8 mouse cellular contexts compared by ENCODE assay signal in the genomic region with DNA sequence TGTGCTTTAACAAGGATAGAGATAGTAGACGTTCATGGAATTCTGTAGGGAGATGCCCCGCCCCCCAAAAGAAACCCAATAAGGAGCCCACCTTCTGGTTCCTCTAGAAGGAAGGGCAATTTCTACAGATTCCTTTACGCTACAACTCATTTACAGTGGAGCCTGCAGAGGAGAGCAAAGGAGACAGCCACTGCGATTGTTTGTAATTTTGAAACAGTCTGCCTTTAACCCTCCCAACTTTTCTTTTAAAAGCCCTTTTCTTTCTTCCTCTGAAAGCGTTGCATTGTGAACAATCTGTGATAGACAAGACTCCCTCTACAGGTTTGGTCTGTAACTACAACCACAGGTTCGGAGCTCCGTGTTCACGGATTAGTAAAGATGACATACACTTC. TPM values are rescaled to one million over a fixed set of nuclear protein-coding genes. Genes with fewer than 3 reads are reported as not detected.
DNase-seq lines count a peak whose midpoint lies in the region; ATAC-seq and TF ChIP-seq lines count a peak whose summit lies in the region.

No protein-coding gene starts in this region.

- H3K36me3 ChIP-seq in forebrain, embryonic 10.5 days (replicated peaks): no peaks in the 10 kb centered on the region
- no peaks in the 10 kb centered on the region for H3K36me3 ChIP-seq in hindbrain, embryonic 16.5 days (ENCODE audit: control insufficient read depth, insufficient read depth, low read length)
- H3K36me3 ChIP-seq in limb, embryonic 11.5 days (ENCODE audit: control insufficient read depth, insufficient read depth, low read length): no peaks in the 10 kb centered on the region
- no peaks in the 10 kb centered on the region for H3K36me3 ChIP-seq in midbrain, embryonic 11.5 days (ENCODE audit: control insufficient read depth, insufficient read depth, low read length)
- no peaks in the 10 kb centered on the region for H3K36me3 ChIP-seq in stomach, postnatal 0 days (ENCODE audit: control insufficient read depth, insufficient read depth, low read length)

- H3K9ac ChIP-seq in hindbrain, embryonic 16.5 days (ENCODE audit: low read depth, low read length): peak overlapping the region; percentile 94
- H3K9ac ChIP-seq in limb, embryonic 11.5 days (ENCODE audit: low read length): peak overlapping the region; percentile 79
- peak overlapping the region; percentile 73 for H3K9ac ChIP-seq in midbrain, embryonic 11.5 days (ENCODE audit: low read length)
- H3K9ac ChIP-seq in stomach, postnatal 0 days (ENCODE audit: low read length): no peak overlapping the region

- WGBS in forebrain, embryonic 10.5 days: 0% methylated on average over 8 of the region's 8 CpGs
- under 1% methylated on average over 8 of the region's 8 CpGs for WGBS in hindbrain, embryonic 16.5 days
- under 1% methylated on average over 8 of the region's 8 CpGs for WGBS in limb, embryonic 11.5 days
- WGBS in midbrain, embryonic 11.5 days: under 1% methylated on average over 8 of the region's 8 CpGs
- WGBS in stomach, postnatal 0 days: 0% methylated on average over 8 of the region's 8 CpGs

- peak; percentile 67 to 78 for DNase-seq in heart, adult 18-20 months
- DNase-seq in heart, postnatal 25 days (ENCODE audit: low spot score): no peak
- peak; percentile 61 for DNase-seq in forebrain, embryonic 10.5 days (ENCODE audit: extremely low spot score, low spot score)
- DNase-seq in limb, embryonic 11.5 days (ENCODE audit: low spot score): peak; percentile 67
- DNase-seq in midbrain, embryonic 11.5 days (ENCODE audit: low spot score, missing footprints): peak; percentile 98
- no peak for DNase-seq in stomach, postnatal 0 days (ENCODE audit: low spot score)

- no peak overlapping the region for H3K27ac ChIP-seq in bone marrow macrophage, adult 2 months (ENCODE audit: insufficient read depth, low read depth, low read length)
- H3K27ac ChIP-seq in forebrain, embryonic 10.5 days: peak overlapping the region; percentile 91
- H3K27ac ChIP-seq in hindbrain, embryonic 16.5 days (ENCODE audit: low read depth, low read length): peak overlapping the region; percentile 96
- no peak overlapping the region for H3K27ac ChIP-seq in limb, embryonic 11.5 days (replicated peaks; ENCODE audit: low read depth, low read length)
- H3K27ac ChIP-seq in midbrain, embryonic 11.5 days (ENCODE audit: low read depth, low read length): peak overlapping the region; percentile 93
- no peak overlapping the region for H3K27ac ChIP-seq in stomach, postnatal 0 days (replicated peaks)

- no peak for TF ChIP-seq EP300 in stomach, postnatal 0 days (optimal IDR thresholded peaks at IDR 0.05)

- H3K27me3 ChIP-seq in forebrain, embryonic 10.5 days (ENCODE audit: poor library complexity, severe bottlenecking): peaks cover 16% of the 10 kb centered on the region
- H3K27me3 ChIP-seq in hindbrain, embryonic 16.5 days (replicated peaks; ENCODE audit: control insufficient read depth, insufficient read depth, low read length): no peaks in the 10 kb centered on the region
- no peaks in the 10 kb centered on the region for H3K27me3 ChIP-seq in limb, embryonic 11.5 days (ENCODE audit: control insufficient read depth, insufficient read depth, low read length)
- H3K27me3 ChIP-seq in midbrain, embryonic 11.5 days (ENCODE audit: control insufficient read depth, insufficient read depth, low read length): no peaks in the 10 kb centered on the region
- no peaks in the 10 kb centered on the region for H3K27me3 ChIP-seq in stomach, postnatal 0 days (ENCODE audit: control insufficient read depth, insufficient read depth, low read length)

- peak overlapping the region; percentile 60 for H3K4me3 ChIP-seq in bone marrow macrophage, adult 2 months (ENCODE audit: insufficient read depth, low read length)
- H3K4me3 ChIP-seq in forebrain, embryonic 10.5 days: peak overlapping the region; percentile 81
- peak overlapping the region; percentile 85 for H3K4me3 ChIP-seq in hindbrain, embryonic 16.5 days (ENCODE audit: low read length)
- H3K4me3 ChIP-seq in limb, embryonic 11.5 days (ENCODE audit: low read depth, low read length): peak overlapping the region; percentile 96
- peak overlapping the region; percentile 87 for H3K4me3 ChIP-seq in midbrain, embryonic 11.5 days (ENCODE audit: low read depth, low read length)
- peak overlapping the region; percentile 87 for H3K4me3 ChIP-seq in stomach, postnatal 0 days (ENCODE audit: low read depth, low read length)

- no peaks in the 10 kb centered on the region for H3K9me3 ChIP-seq in forebrain, embryonic 10.5 days
- H3K9me3 ChIP-seq in hindbrain, embryonic 16.5 days (ENCODE audit: control insufficient read depth, low read length): no peaks in the 10 kb centered on the region
- H3K9me3 ChIP-seq in limb, embryonic 11.5 days (ENCODE audit: control insufficient read depth, low read length): no peaks in the 10 kb centered on the region
- no peaks in the 10 kb centered on the region for H3K9me3 ChIP-seq in midbrain, embryonic 11.5 days (ENCODE audit: control insufficient read depth, low read length)
- H3K9me3 ChIP-seq in stomach, postnatal 0 days (ENCODE audit: control insufficient read depth, low read length): no peaks in the 10 kb centered on the region

- 0 out of 2 replicates have a peak, but pooled peaks cover 3% of the 10 kb centered on the region for H3K4me1 ChIP-seq in bone marrow macrophage, adult 2 months (ENCODE audit: control insufficient read depth, insufficient read depth, low read length)
- peaks cover 65% of the 10 kb centered on the region for H3K4me1 ChIP-seq in forebrain, embryonic 10.5 days
- H3K4me1 ChIP-seq in hindbrain, embryonic 16.5 days (ENCODE audit: control insufficient read depth, insufficient read depth, low read depth, low read length): peaks cover 26% of the 10 kb centered on the region
- H3K4me1 ChIP-seq in limb, embryonic 11.5 days (ENCODE audit: control insufficient read depth, insufficient read depth, low read length): peaks cover 26% of the 10 kb centered on the region
- H3K4me1 ChIP-seq in midbrain, embryonic 11.5 days (ENCODE audit: control insufficient read depth, insufficient read depth, low read length): peaks cover 22% of the 10 kb centered on the region
- peaks cover 7% of the 10 kb centered on the region; the same call in 1 of the 2 replicates for H3K4me1 ChIP-seq in stomach, postnatal 0 days (replicated peaks; ENCODE audit: control insufficient read depth, insufficient read depth)

- H3K4me2 ChIP-seq in hindbrain, embryonic 16.5 days (ENCODE audit: low read length): peak overlapping the region; percentile 96
- H3K4me2 ChIP-seq in limb, embryonic 11.5 days (ENCODE audit: low read depth, severe bottlenecking): peak overlapping the region; percentile 99
- H3K4me2 ChIP-seq in midbrain, embryonic 11.5 days: peak overlapping the region; percentile 99
- peak overlapping the region; percentile 99 for H3K4me2 ChIP-seq in stomach, postnatal 0 days (replicated peaks; ENCODE audit: low read depth)

- ATAC-seq in hindbrain, embryonic 16.5 days: no peak
- ATAC-seq in limb, embryonic 11.5 days (ENCODE audit: insufficient number of reproducible peaks, low FRiP score, low TSS enrichment, low read depth): no peak
- ATAC-seq in midbrain, embryonic 11.5 days (ENCODE audit: low FRiP score): no peak
- no peak for ATAC-seq in stomach, postnatal 0 days (ENCODE audit: low FRiP score, low TSS enrichment)

- no peak for TF ChIP-seq CTCF in bone marrow macrophage, adult 2 months (IDR thresholded peaks at IDR 0.05; ENCODE audit: low read depth, low read length)
- TF ChIP-seq CTCF in stomach, postnatal 0 days (IDR thresholded peaks at IDR 0.05; ENCODE audit: low read depth): peak; percentile 84

- TF ChIP-seq POLR2A in bone marrow macrophage, adult 2 months (IDR thresholded peaks at IDR 0.05; ENCODE audit: borderline replicate concordance, low read depth, low read length): no peak

- intact Hi-C loops in heart, postnatal 25 days (cut with DNase I): loop anchor here (5.0 to 10.0 kb wide), 2 partner anchors 154 to 291 kb away; a partner anchor contains a TSS

RNA-seq across cellular contexts. Expression of a gene that starts 46.6 kb away (rescaled TPM):
- total RNA-seq in heart, adult 18-20 months (2021): not detected
- total RNA-seq in heart, postnatal 25 days (2021): not detected
- polyA plus RNA-seq in bone marrow macrophage, adult 2 months (2012; ENCODE audit: insufficient read depth, insufficient read length, missing spikeins): not detected in 2 replicates
- not detected in 2 replicates for polyA plus RNA-seq in forebrain, embryonic 10.5 days (2016; fragmentation: Nextera tagmentation; extraction: Ambion mirVana)
- polyA plus RNA-seq in hindbrain, embryonic 16.5 days (2015; fragmentation: Nextera tagmentation; extraction: Ambion mirVana): not detected in 2 replicates
- polyA plus RNA-seq in limb, embryonic 11.5 days (2014; fragmentation: Nextera tagmentation; extraction: Ambion mirVana): not detected in 2 replicates
- polyA plus RNA-seq in midbrain, embryonic 11.5 days (2014; fragmentation: Nextera tagmentation; extraction: Ambion mirVana): not detected in 2 replicates
- polyA plus RNA-seq in stomach, postnatal 0 days (2015; fragmentation: Nextera tagmentation; extraction: Ambion mirVana): not detected in 2 replicates

Comparison
In these comparisons a context has a peak if more than half of its experiments do, and no peak if none do; other contexts are left out.
1. DNase-seq: peak in heart, adult 18-20 months (2 of 2), forebrain, embryonic 10.5 days (single experiment), limb, embryonic 11.5 days (single experiment) and midbrain, embryonic 11.5 days (single experiment); none in heart, postnatal 25 days (single experiment) and stomach, postnatal 0 days (single experiment).
2. H3K27ac ChIP-seq: peak in forebrain, embryonic 10.5 days (single experiment), hindbrain, embryonic 16.5 days (single experiment) and midbrain, embryonic 11.5 days (single experiment); none in bone marrow macrophage, adult 2 months (single experiment), limb, embryonic 11.5 days (single experiment) and stomach, postnatal 0 days (single experiment).
3. Peak in every context shown above with its lines, with median percentiles within 50 percentile points of each other: H3K4me3 ChIP-seq and H3K4me2 ChIP-seq.